Mouse (Mus musculus): ENCODE data around the gene Col1a2.

Col1a2 gene

DNA sequence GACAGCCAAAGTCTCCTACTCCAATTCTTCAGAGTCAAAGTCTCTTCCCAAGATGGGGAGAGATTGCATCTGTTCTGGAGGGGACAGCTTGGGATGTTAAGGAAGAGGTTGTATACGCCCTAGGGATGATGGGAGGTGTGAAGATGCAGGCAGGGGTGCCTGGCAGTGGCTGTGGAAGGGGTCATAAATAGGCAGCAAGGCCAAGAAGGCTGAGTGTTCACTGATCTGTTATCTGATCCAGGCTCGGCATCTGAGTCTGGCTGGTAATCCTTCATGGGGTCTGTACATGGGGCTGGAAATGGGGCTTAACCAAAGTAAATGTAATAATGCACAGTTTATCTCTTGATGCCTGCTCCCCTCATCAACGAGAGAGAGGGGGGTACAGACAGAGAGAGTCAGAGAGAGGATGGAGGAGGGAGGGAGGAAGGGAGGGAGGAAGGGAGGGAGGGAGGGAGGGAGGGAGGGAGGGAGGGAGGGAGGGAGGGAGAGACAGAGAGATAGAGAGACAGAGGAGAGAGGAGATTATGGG lies at the start of gene Col1a2:
Gene Col1a2 (plus strand): TSS at position 212 of the 529 bp plus-strand sequence.
- in situ Hi-C loops (cut with MboI; ENCODE audit: low sequenced_read_pairs), result no loop called here

DNA sequence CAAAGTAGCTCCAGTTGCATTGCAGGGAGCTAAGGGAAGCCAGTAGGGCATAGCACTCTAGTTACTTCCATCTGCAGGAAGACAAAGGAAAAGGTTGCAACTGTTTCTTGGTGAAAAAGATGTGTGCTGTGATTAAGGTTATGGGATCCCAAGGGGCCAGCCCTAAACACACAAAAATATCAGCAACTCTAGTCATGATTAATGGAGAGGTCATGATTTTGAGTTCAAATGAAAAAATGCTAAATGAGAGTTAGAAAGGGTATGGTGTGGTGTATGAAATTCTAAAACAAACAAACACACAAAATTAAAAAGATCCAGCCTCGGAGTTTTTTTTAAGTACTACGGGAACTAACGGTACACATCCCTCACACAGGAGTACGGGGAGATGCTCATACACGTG lies 49.1 kb upstream of the Col1a2 start:
- in situ Hi-C loops (cut with MboI; ENCODE audit: low sequenced_read_pairs), result no loop called here

DNA sequence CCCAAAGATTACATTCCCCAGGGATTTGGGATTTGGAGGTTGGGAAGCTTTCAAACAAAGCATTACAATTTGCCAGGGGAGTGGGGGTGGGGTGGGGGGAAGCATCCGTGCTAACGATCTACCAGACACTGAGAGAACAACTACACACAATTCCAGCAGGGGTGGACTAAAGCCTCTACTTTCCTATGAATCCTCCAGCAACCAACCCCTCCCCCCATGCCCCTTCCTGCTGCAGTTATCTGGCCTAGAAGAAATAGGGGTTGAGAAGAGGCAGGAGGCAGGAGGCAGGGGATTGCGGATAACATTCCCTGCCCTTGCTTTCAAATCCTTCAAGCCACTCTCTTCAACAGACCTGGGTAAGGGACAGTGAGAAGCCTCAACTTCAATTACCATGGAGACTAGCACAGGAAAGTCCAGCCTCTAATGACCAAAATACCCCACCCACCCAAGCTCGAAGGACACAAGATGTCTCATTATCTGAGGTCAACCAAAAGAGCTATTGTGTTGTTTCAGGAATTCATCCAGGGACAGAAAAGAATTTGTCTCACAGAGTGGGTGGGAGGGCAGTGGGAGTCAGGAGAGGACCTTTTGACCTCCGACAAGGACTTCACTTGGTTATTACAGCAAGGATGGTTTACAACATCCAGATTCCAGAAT lies 48.5 kb upstream of the Col1a2 start:
- in situ Hi-C loops (cut with MboI; ENCODE audit: low sequenced_read_pairs), result no loop called here

DNA sequence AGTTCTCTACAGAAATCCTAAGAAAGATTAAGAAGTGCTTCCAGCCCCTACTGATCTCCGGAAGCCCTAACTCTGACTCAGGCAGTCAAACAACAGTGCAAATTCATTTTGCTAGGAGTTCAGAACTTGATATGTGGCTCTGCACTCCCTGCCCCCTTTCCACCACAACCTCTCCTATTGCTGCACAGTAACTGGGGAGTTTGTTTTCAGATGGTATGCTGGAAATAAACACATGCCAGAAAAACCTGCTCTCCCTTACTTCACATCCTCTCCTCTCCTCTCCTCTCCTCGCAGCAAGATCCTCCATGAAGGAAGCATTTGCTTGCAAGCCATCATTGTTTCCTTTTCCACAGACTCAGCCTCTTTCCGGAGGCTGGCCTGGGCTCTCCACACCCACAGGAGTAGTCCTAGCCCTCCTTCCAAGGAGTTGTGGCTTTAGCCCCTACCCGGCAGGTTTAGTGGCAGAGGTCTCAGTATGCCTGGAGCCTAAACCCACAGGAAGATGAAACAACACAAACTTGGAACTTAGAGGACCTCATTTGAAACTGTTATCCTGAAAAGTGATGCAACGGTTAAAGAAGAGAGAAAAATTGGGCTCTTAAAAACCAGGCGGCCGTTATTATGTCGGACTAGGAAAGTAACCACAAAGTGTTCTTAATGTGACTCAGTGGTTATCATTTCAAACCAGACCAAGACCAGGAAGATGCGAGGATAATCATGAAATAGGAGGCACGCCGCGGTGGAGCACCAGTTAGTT lies 47.7 kb upstream of the Col1a2 start:
- in situ Hi-C loops (cut with MboI; ENCODE audit: low sequenced_read_pairs), result no loop called here

DNA sequence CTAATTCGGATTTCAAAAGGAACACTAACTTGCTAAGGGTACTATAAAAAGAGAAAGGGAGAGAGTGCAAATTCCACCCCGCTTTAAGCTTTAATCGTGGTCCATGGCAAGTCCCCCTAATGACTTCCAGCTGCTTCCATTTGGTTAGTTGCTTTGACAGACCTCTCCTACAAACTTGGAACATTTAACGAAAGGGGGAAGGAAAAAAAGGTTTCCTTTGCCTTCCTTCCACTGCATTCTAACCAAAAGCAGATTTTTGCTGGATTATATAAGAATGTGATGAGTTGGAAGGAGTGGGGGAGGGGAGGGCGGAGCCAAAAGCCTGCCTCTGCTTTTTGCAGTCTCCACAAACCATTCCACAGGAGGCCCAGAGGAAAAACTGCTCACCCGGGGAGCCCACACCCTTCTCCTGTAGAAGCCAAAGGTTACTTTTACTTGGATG lies 47.0 kb upstream of the Col1a2 start:
- in situ Hi-C loops (cut with MboI; ENCODE audit: low sequenced_read_pairs), result no loop called here

DNA sequence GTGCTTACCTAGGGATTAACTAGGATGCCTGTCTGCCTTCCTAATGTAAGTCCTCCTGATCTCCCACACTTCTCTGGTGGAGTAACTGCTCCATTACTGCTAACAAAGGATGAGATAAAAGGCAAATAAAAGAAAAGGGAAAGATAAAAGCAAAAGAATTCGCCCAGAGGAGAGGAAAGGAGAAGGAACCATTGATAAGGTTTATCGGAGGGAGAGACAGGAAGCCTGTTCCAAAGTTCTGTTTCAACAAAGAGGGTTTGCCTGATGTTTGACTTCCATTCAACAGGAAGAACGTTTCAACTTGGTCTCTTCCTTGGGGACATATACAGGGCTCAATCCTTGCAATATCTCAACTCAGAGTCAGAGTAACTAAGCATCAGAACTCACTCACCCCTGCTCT lies 39.3 kb upstream of the Col1a2 start:
- in situ Hi-C loops (cut with MboI; ENCODE audit: low sequenced_read_pairs), result no loop called here

DNA sequence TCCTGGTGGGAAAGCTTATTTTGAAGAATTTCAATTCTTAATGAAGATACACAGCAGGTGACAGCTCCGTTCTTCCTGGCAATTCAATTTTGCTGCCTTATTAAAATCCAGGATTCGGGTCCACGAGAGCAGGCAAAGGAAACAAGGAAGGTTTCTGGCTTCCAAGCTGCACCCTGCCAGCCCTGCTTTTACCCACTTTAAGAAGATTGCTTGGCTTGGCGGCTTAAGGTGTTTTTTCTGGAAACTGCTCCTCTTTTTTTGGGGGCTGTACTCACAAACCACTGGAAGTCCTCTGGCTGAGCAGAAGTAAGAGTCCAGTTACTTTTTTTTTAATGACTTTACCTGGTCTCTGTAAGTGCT lies 21.1 kb upstream of the Col1a2 start:
- in situ Hi-C loops (cut with MboI; ENCODE audit: low sequenced_read_pairs), result no loop called here

DNA sequence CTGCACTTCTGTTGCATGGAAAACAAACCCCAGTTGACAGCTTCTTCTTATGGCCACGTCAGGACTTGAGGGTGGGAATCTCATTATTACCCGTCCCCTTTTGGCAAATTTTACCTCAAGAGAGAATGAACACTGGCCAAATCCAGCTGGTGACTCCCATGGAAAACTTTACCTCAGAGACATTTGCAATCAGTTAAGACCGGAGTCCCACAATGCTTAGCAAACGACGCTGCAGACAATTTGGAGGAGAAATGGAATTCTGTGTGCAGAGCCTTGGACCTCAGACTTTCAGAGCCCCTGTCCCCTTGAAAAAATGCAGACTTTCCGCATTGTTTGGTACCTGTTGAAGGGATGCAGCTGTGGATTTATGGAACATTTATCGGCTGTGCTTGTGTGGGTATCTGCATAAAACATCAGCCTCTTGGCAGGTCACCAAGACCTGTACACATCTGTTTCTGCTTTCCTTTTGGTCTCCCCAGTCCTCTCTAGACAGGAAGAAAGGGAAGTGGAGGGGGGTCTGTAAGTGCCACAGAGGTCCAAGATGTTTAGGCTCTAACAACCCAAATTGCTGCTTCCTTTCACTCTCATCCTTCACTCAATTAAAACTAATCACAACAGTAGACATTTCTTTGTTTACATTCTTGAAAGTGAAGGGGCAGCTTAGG lies 20.5 kb upstream of the Col1a2 start:
- in situ Hi-C loops (cut with MboI; ENCODE audit: low sequenced_read_pairs), result no loop called here

DNA sequence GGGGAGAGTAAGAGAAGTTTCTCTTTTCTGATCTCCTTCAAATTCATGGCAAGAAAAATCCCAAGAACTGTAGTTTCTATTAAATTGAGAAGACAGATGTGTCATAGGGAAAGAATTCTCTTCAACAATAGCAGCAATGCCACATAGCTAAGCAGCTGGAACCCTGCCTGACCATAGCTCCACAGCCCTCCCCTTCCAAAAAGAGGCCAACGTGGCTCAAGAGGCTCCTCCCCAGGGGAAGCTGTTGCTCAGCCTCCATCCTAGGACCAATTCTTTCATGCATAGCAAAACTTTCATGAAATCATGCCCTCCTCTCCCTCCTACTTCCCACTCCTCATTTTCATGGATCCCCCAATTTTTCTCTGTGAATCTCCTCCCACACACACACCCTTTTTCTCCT lies 16.3 kb upstream of the Col1a2 start:
- in situ Hi-C loops (cut with MboI; ENCODE audit: low sequenced_read_pairs), result no loop called here

DNA sequence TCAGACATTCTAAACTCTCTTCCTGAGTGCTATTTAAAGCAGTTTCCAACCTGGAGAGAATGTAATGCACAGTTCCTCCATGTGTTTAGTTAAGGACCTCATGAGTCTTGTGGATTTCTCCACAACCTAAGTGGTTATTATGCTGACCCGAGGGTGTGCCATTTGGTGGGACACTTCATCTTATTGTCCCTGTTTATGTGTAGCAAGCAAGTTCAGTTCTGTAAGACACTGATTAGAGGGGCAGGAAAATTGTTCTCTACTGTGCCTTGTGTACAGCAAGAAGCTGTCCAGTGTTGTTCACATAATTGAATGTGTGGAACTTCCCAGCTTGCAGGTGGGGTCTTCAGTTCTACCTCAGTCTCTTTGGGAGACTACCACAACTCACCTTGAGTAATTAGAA lies 15.6 kb upstream of the Col1a2 start:
- in situ Hi-C loops (cut with MboI; ENCODE audit: low sequenced_read_pairs), result no loop called here

DNA sequence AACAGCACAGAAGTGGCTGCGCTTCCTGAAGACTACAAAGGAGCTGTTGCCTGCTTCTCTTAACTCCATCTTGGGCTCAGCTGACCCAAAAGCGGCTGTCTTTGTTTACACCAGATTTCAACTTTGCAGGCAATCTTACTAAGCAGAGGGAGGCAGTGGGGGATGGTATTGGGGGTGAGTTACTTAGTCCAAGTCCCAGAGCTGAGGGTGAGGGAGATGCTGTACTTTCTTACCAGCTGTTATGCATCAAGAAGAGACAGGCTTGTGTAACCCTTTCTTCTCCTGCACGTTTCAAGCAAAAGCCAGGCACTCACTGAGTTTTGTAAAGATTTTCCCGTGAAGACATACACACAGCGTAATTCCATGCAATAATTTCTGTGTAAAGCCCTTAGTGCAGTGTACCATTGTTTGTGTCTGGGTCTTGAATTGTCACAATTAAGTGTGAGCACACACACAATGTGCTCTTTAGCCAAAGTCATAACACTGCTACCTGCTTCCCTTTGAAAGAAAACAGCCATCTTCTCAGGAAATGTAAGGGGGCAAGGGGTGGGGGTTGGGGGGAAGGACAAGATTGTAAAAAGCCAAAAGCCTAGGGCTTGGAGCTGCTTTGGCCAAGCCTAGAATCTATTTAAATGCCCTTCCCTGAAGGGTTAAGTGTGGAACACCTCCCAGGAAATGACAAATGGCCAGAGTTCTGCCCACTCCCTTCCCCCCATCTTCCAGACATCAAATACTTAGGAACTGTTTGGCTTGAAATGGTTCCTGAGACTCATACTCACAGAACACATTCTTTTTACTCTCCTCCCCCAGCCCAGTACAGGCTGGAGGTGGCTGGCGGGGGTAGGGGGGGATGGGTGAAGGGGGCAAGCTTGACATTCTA lies 15.0 kb upstream of the Col1a2 start:
- in situ Hi-C loops (cut with MboI; ENCODE audit: low sequenced_read_pairs), result no loop called here

DNA sequence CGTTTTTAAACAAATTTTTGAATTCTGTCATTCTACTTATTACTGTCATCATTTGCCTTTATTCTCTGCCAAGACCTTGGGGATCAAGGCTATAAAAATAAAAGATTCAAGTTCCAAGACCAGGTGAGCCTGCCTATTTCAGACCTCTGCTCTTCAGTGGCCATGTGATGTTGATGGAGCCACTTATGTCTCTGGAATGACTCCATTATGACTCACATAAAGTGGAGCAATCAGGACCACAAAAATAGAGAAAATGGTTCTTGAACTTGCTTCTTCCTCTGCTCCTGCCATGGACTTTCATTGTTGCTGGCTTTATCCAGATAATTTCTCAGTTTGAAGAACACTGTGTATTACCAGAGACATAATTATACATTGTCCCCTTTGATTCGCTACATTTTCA lies 10.9 kb upstream of the Col1a2 start:
- in situ Hi-C loops (cut with MboI; ENCODE audit: low sequenced_read_pairs), result no loop called here

DNA sequence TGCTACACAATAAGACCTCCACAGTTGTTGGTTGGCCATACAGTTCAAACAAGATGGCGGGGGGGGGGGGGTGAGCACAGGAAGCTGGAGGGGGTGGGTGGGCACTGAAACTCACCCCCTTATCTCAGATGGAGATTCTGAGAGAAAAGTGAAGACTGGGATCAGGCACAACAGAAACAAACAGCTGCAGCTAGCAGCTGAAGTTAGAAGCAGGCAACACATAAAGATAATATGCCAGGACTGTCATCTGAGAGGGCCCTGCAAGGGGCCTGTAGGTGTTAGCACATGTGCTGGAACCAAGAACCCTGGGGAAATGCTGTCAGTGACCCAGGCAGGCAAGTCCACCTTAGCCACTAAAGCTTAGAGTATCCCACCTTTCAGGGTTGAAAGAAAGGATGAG lies 8.2 kb upstream of the Col1a2 start:
- in situ Hi-C loops (cut with MboI; ENCODE audit: low sequenced_read_pairs), result no loop called here

DNA sequence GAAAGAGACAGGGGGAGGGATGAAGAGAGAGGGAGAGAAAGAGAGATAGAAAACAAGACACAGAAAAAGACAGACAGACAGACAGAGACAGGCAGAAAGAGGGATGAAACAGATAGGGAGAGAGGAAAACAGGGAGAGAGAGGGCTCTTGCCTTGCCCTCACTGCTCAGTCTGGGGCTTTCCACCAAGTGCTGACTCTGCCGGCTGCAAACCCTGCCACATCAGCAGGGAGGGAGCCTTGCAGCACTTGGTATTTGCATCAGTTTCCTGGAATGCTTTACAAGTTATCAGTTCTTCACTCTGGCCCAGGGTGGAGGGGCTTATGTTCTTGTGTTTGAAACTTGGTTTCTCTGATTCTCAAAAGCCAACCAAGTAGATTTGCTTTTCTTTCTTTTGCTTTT lies 1.5 kb upstream of the Col1a2 start:
- in situ Hi-C loops (cut with MboI; ENCODE audit: low sequenced_read_pairs), result no loop called here

DNA sequence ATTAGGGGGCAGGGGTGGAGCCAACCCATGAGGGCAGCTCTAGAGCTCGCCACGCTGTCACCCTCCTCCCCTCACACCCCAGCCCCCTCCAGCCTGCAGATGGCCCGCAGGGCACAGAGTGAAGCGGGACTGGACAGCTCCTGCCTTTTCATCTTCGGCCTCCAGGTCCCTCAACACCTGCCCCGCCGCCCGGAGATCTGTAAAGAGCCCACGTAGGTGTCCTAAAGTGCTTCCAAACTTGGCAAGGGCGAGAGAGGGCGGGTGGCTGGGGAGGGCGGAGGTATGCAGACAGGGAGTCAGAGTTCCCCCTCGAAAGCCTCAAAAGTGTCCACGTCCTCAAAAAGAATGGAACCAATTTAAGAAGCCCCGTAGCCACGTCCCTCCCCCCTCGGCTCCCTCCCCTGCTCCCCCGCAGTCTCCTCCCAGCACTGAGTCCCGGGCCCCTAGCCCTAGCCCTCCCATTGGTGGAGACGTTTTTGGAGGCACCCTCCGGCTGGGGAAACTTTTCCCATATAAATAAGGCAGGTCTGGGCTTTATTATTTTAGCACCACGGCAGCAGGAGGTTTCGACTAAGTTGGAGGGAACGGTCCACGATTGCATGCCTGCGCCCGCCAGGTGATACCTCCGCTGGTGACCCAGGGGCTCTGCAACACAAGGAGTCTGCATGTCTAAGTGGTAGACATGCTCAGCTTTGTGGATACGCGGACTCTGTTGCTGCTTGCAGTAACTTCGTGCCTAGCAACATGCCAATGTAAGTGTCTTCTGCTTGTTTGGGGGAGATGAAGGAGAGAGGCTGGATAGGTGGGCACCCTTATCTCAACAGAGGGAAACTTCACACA lies 764 bp downstream of the Col1a2 start:
- in situ Hi-C loops (cut with MboI; ENCODE audit: low sequenced_read_pairs), result no loop called here

DNA sequence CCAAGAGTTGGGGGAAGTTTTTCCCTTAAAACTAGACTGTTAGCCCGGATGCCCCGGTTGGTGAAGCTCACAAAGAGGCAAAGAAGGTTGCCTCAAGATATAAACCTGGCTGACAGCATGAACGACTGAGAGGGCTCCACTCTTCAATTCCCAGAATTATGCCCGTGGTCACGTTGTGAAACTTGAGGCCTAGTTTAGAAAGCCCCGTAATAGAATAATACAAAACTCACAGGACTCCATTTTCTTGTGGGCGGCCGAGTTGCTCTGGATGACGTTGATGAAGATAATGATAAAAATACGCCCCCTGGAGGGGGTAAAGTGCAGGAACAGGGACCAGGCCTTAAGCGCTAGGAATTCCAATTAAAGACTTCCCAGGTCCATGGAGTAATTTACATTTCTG lies 1.5 kb downstream of the Col1a2 start:
- in situ Hi-C loops (cut with MboI; ENCODE audit: low sequenced_read_pairs), result no loop called here

DNA sequence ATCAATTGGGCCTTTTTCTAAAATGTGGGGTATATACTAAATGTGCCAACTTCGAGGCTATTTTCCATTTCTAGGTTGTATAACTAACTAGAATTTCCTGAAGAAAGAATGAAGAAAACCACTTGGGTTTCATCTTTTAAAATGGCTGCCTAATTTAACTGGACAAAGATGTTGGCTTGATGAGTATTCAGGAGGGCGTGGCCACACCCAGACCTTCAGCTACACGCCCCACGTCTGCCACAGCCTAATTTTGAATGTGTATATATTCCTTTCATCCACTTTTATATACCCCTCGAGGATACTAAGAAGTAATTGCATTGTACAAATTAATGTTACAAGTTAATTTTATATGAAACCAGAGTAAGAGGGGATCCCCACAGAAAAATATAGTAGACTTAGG lies 2.2 kb downstream of the Col1a2 start:
- in situ Hi-C loops (cut with MboI; ENCODE audit: low sequenced_read_pairs), result no loop called here

DNA sequence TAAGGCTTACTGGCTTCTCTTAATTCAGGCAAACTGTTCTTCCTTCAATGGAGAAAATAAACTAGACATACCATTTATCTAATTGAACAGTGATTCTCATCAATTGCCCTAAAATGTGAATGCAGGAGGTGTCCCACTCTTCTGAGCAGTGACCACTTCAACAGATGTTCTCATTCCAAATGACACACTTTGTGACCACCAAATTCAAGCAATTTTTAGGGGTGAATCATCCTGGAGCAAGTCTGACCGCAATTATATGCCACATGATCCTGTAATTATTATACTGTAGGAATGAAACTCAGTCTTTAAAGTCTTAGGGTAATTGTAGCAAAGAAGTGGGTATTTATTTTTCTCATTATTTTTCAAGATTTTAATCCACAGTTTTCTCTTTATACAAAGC lies 2.7 kb downstream of the Col1a2 start:
- in situ Hi-C loops (cut with MboI; ENCODE audit: low sequenced_read_pairs), result no loop called here

DNA sequence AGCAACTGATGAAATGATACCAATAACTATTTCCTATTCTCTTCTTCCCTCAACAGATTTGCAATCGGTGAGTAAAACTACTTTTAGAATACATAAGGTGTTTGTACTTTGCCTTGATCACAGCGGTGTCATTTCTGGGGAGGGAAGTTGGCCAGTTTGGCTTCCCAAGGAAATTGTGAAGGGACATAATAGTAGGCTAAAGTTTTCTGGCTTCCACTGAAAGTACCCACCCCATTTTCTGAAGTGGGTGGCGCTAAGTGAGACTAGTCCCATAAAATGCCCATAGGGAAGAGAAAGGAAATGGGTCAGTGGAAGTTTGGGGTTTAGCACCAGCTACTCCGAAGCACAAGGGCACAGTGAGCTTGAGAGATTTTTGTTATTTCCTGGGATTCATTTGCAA lies 3.7 kb downstream of the Col1a2 start:
- in situ Hi-C loops (cut with MboI; ENCODE audit: low sequenced_read_pairs), result no loop called here

DNA sequence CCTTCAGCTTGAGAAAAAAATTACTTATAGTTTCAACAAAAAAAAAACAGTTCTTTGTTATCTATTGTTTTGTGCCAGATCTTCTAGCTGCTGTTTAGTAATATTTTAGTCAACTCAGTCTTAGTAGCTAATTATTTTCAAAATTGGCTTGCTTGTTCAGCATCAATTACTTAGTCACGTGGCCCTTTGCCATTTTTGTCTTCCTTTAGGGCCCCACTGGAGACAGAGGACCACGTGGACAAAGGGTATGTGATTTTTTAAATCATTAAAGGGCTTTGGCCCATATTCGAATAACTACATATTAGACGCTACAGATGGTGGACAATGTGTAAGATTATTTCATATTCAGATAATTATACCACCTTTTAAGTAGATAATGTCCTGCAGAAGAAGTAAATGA lies 4.8 kb downstream of the Col1a2 start:
- in situ Hi-C loops (cut with MboI; ENCODE audit: low sequenced_read_pairs), result no loop called here
